Mouse (Mus musculus) kidney, postnatal 10 days (tissue): Measurements from ENCODE around the gene Scp2d1.
A peak's percentile ranks its signal among the peaks of the same experiment; 100 is the strongest.
"Not testable (repeated sequence)": the region's sequence is repeated elsewhere in the genome, so short reads cannot be mapped to it uniquely, and the experiment has no call there.

Source experiments
- DNase-seq: peaks from one replicate; pipeline ENCODE4 v3.0.0; 2021; ENCODE audit warnings: mixed read lengths

Scp2d1 gene

GRCm38 (mm10) chr2:144823356-144823755 is at the start of gene Scp2d1:
Gene Scp2d1 (plus strand): TSS chr2:144823656.
- not testable (repeated sequence) for DNase-seq

DNA sequence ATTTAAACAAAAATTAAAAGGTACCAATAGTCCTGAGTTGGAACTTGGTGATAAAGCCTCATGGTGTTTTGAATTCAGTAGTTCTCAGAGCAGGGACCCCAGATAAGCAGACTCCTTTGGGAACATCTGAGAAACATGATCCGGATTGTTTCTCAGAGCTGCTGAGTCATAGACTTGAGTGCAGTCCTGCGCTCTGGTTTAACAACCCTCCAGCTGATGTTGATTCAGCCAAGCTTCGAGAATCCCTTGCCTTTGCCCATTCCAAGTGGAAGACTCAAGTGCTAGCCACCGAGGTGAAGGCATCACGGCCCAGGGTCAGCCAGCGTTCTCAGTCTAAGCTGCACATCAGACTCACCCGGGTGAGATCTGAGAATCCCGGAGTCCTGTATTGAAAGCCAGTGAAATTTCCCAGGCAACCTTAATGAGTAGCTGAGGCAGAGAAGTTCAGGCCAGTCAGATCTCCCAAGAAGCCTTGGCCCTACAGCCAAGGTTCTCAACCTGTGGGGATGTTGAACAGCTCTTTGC is 48.8 kb upstream of the Scp2d1 start:
- DNase-seq = no peak

DNA sequence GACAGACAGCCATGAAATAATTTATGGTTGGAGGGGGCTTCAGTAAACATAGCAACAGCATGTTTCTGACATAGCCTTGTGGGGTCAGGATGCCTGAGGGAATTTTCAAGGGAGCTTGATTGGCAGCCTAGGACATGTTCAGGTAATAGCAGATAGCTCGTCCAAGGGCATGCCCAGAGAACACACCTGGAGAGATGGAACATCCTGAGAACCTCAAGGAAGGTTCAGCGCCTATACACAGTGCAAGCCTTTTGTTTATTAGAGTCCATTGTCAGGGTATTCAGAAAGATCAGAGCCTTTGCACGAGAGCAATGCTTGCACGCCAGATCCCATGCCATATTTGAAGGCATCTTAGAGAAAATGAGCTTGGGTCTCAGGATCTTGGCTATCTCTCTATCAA is 47.8 kb upstream of the Scp2d1 start:
- no peak for DNase-seq

DNA sequence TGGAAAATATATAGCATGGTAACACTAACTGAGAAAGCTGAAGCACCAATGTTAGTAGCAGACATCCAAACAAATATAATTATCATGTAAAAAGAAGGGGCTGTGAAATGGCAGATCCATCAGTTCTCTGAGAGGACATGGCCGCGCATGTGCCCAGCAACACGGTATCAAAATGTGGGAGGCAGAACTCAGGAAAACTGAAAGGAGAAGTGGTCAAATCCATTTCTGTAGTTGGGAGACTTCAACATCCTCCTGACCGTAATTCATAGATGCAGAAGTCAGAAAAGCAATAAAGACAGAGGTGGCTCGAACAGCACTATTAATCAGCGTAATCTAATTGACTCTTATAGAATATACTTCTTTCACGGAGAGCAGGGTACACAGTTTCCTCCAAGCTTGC is 44.2 kb upstream of the Scp2d1 start:
- DNase-seq = no peak

DNA sequence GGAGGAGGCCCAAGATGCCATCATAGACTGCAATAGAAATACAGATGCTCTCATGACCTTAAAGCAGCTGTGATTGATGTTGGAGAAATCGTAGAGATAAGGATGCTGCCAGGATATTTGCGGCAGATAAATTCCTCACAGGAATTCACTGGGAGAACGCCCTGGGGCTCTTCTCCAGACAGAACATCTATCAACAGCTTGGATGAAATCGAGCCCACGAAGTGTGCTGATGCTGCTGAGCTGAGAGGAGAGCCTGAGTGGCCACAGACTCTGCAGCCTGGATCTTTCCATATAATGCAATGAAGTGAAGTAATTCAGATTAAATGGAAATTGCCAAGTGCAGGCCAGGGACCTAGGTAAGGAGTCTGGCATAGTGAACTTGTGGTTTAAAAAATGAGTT is 42.7 kb upstream of the Scp2d1 start:
- peak; percentile 18 for DNase-seq

GRCm38 (mm10) chr2:144781871-144782270 is 41.6 kb upstream of the Scp2d1 start:
- peak; percentile 14 for DNase-seq

- peak; percentile 51 for DNase-seq
Measured at GRCm38 (mm10) chr2:144782481-144782880, 41.0 kb upstream of the Scp2d1 start.

GRCm38 (mm10) chr2:144783190-144783589 is 40.3 kb upstream of the Scp2d1 start:
- no peak for DNase-seq

GRCm38 (mm10) chr2:144783831-144784230 is 39.6 kb upstream of the Scp2d1 start:
- no peak for DNase-seq

GRCm38 (mm10) chr2:144791671-144792294 is 31.7 kb upstream of the Scp2d1 start:
- no peak for DNase-seq

- DNase-seq = peak; percentile 26
Measured at GRCm38 (mm10) chr2:144797515-144797914, 25.9 kb upstream of the Scp2d1 start.

DNA sequence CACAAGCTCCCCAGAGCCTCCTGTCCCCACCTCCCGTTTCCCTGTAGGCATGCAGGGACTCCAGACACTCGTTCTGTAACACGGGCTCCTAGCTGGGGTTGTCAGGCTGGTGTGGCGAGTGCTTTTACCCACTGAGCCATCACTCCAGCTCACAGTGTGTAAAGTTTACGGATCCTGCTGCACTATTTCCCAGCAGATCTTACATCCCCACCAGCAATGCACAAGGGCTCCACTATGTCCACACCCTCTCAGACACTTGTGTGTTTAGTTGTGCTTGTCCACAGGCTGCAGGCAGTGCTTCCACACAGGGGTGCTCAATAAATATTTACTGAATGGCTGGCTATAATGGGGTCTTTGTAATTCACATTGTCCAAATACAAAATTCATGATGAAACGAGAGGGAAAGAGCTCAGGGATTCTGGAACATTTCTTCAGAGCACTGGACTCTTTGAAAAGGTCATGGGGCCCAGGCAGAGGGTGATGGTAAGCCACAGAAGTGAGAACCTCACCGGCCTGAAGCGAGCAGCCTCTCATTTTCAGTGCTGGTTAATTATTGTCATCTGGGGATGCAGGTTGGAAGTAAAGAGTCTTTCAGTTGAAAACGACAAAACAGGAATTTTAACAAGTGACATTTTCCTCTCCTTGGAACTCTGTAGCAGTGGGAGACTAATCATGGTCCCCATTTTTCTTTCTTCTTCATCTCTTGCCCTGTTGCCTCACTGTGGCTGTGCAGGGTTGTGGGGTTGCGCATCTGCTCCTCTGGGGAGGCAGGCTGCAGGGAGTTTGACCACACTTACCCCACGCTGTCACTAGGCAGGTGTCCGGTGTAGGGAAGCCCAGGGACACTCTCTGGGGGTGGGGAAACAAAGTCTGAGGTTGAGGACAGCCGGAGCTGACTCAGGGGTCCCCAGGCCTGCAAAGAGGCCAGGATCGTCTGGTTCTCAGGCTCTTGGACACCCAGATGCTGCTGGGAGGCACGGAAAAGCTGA is 15.4 kb upstream of the Scp2d1 start:
- no peak for DNase-seq

DNA sequence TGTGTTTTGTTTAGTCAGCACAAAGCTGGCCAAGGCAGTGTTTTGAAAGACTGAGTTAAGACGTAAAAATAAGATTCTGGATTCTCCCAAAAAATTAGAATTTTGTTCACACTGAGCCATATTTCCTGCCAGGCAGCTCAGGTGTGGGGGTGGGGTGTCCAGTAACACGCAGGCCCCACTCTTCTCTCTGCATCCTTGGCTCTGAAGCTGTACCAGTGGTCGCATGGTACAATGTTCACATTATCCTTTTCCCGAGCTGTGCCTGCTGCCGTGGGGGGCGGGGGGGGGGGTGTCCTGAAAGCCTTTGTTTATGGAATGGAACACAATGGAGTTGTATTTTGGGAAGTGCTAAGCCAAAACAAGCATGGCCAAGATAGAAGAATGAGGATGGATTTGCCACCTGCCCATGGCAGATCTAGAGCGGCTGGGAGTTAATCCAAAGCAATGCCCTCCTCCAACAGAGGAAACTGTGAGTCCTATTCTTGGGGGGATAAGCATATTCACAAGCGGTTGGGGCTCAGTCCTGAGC is 5.1 kb downstream of the Scp2d1 start:
- no peak for DNase-seq

GRCm38 (mm10) chr2:144836667-144837311 is 13.3 kb downstream of the Scp2d1 start:
- DNase-seq = peak; percentile 6

DNA sequence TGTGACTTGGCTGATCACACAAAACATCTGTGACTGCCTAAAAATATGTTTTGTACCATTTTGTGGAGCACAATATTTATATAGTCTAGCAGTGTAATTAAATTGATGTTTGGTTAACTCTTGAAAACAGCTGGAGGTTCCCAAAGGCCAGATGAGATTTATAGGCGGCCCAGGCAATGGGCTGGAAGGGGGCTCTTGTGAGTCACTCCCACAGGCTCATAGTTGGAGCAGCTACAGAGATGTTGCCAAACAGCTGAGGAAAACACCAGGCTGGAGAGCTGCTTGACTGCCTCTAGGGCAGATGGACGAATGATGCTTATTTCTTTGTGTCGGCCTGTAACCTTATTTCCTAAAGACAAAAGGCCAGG is 13.8 kb downstream of the Scp2d1 start:
- peak; percentile 64 for DNase-seq

DNA sequence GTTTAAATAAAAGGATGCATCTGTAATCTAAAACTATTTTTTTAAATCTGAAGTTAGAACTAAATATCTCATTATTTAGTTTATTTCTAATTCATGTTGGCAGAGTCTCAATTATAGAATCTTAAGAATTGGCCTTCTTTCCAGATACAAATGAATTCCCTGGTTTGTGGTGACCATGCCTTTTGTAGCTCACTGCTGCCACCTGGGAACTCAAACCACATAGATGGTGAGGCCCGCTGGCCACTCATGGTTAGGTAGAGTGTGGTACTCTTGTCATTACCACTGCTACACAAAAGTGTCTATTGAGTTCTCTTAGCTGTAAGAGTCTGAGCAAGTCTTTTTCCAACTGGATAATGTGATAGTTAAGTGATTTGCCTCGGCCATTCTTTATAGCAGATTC is 45.4 kb downstream of the Scp2d1 start:
- peak; percentile 52 for DNase-seq
